Mouse (Mus musculus): ENCODE measurements around the gene Adam15. TPM values are rescaled to one million over a fixed set of nuclear protein-coding genes. Genes with fewer than 3 reads are reported as not detected.

The Adam15 gene
- total RNA-seq, 1 experiment, result 56.3 TPM

- H3K27ac ChIP-seq (ENCODE audit: insufficient read depth, low read depth, low read length, poor library complexity, severe bottlenecking), result no peak within 1 kb of the TSS
- TF ChIP-seq ZNF384 (IDR thresholded peaks at IDR 0.05; ENCODE audit: low read depth, low read length) (no peak), MAFK (IDR thresholded peaks at IDR 0.05; ENCODE audit: insufficient read depth, low read depth, low read length) (no peak), HCFC1 (IDR thresholded peaks at IDR 0.05; ENCODE audit: borderline replicate concordance, insufficient read depth, low read length) (no peak), CHD2 (IDR thresholded peaks at IDR 0.05; ENCODE audit: low read depth, low read length) (no peak), ZC3H11A (IDR thresholded peaks at IDR 0.05; ENCODE audit: borderline replicate concordance, low read depth, low read length) (no peak)
Observed at GRCm38 (mm10) chr3:89322514-89323165, 27.2 kb downstream of the Adam15 start, which contains the start of gene Efna3. Gene Efna3 (minus strand): TSS chr3:89322965.

DNA sequence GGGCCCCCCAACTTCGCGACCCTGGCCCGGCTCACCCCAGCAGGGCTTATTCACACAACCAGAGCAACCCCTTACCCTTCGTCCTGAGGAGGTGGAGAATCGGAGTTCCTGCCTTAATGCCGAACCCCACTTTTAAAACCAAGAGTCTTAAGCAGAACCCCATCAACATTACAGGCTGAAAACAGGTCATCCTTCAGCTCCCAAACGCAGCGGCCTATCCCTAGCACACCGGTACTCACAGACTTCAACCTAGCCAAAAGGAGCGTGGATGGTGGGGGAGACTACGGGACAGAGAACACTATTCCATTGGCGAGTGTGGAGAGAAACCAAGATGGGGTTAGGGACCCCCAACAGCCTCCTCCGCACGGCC is 27.7 kb downstream of the Adam15 start:
- TF ChIP-seq CHD2 (IDR thresholded peaks at IDR 0.05; ENCODE audit: low read depth, low read length) (no peak), HCFC1 (IDR thresholded peaks at IDR 0.05; ENCODE audit: borderline replicate concordance, insufficient read depth, low read length) (no peak), MAFK (IDR thresholded peaks at IDR 0.05; ENCODE audit: insufficient read depth, low read depth, low read length) (no peak), ZC3H11A (IDR thresholded peaks at IDR 0.05; ENCODE audit: borderline replicate concordance, low read depth, low read length) (no peak), ZNF384 (IDR thresholded peaks at IDR 0.05; ENCODE audit: low read depth, low read length) (no peak)
- in situ Hi-C loops (cut with MboI; ENCODE audit: low sequenced_read_pairs in 2 of 2, unreplicated experiment in 2 of 2), result no loop called here
- H3K36me3 ChIP-seq (ENCODE audit: control insufficient read depth, insufficient read depth, low read length, poor library complexity, severe bottlenecking), result no peaks in the 10 kb centered on the region
- peak overlapping the region; percentile 54 for H3K9ac ChIP-seq (ENCODE audit: insufficient read depth, low read depth, low read length, poor library complexity, severe bottlenecking)
- DNase-seq (ENCODE audit: low read depth, low spot score), result no peak
- H3K4me1 ChIP-seq (ENCODE audit: control insufficient read depth in 2 of 2, insufficient read depth in 2 of 2, low read length in 2 of 2, poor library complexity in 1 of 2), result peaks cover 0 to 16% of the 10 kb centered on the region in 2 experiments; a peak in 1 of 4 replicates
- H3K4me3 ChIP-seq (ENCODE audit: insufficient read depth in 1 of 2, low read depth in 1 of 2, low read length in 2 of 2, poor library complexity in 1 of 2, severe bottlenecking in 1 of 2), result peak overlapping the region; percentile 64 to 76
- H3K27ac ChIP-seq (ENCODE audit: insufficient read depth, low read depth, low read length, poor library complexity, severe bottlenecking), result no peak overlapping the region
- no peaks in the 10 kb centered on the region for H3K9me3 ChIP-seq (ENCODE audit: control insufficient read depth, insufficient read depth, low read depth, low read length)

More at GRCm38 (mm10) chr3:89322514-89323165, 27.2 kb downstream of the Adam15 start, which contains the start of gene Efna3:
- H3K4me3 ChIP-seq (ENCODE audit: insufficient read depth in 1 of 2, low read depth in 1 of 2, low read length in 2 of 2, poor library complexity in 1 of 2, severe bottlenecking in 1 of 2), result peak within 1 kb of the TSS; percentile 64 to 76
- no peaks in the 10 kb centered on the region for H3K36me3 ChIP-seq (ENCODE audit: control insufficient read depth, insufficient read depth, low read length, poor library complexity, severe bottlenecking)
- H3K9ac ChIP-seq (ENCODE audit: insufficient read depth, low read depth, low read length, poor library complexity, severe bottlenecking), result peak within 1 kb of the TSS; percentile 54
- H3K9me3 ChIP-seq (ENCODE audit: control insufficient read depth, insufficient read depth, low read depth, low read length), result no peaks in the 10 kb centered on the region
- DNase-seq (ENCODE audit: low read depth, low spot score), result no peak
- in situ Hi-C loops (cut with MboI; ENCODE audit: low sequenced_read_pairs in 2 of 2, unreplicated experiment in 2 of 2), result no loop called here
- H3K4me1 ChIP-seq (ENCODE audit: control insufficient read depth in 2 of 2, insufficient read depth in 2 of 2, low read length in 2 of 2, poor library complexity in 1 of 2), result peaks cover 0 to 15% of the 10 kb centered on the region in 2 experiments; a peak in 2 of 4 replicates

GRCm38 (mm10) chr3:89321183-89322130 is 28.3 kb downstream of the Adam15 start:
- no peak for DNase-seq (ENCODE audit: low read depth, low spot score)
- in situ Hi-C loops (cut with MboI; ENCODE audit: low sequenced_read_pairs in 2 of 2, unreplicated experiment in 2 of 2), result no loop called here
- no peaks in the 10 kb centered on the region for H3K36me3 ChIP-seq (ENCODE audit: control insufficient read depth, insufficient read depth, low read length, poor library complexity, severe bottlenecking)
- no peaks in the 10 kb centered on the region for H3K9me3 ChIP-seq (ENCODE audit: control insufficient read depth, insufficient read depth, low read depth, low read length)
- H3K27ac ChIP-seq (ENCODE audit: insufficient read depth, low read depth, low read length, poor library complexity, severe bottlenecking), result no peak overlapping the region
- H3K9ac ChIP-seq (ENCODE audit: insufficient read depth, low read depth, low read length, poor library complexity, severe bottlenecking), result peak overlapping the region; percentile 54
- H3K4me3 ChIP-seq (ENCODE audit: insufficient read depth in 1 of 2, low read depth in 1 of 2, low read length in 2 of 2, poor library complexity in 1 of 2, severe bottlenecking in 1 of 2), result peak overlapping the region; percentile 64 to 76
- peaks cover 0 to 15% of the 10 kb centered on the region in 2 experiments; a peak in 1 of 4 replicates for H3K4me1 ChIP-seq (ENCODE audit: control insufficient read depth in 2 of 2, insufficient read depth in 2 of 2, low read length in 2 of 2, poor library complexity in 1 of 2)
- TF ChIP-seq ZNF384 (IDR thresholded peaks at IDR 0.05; ENCODE audit: low read depth, low read length) (no peak), HCFC1 (IDR thresholded peaks at IDR 0.05; ENCODE audit: borderline replicate concordance, insufficient read depth, low read length) (no peak), CHD2 (IDR thresholded peaks at IDR 0.05; ENCODE audit: low read depth, low read length) (no peak), ZC3H11A (IDR thresholded peaks at IDR 0.05; ENCODE audit: borderline replicate concordance, low read depth, low read length) (no peak)

DNA sequence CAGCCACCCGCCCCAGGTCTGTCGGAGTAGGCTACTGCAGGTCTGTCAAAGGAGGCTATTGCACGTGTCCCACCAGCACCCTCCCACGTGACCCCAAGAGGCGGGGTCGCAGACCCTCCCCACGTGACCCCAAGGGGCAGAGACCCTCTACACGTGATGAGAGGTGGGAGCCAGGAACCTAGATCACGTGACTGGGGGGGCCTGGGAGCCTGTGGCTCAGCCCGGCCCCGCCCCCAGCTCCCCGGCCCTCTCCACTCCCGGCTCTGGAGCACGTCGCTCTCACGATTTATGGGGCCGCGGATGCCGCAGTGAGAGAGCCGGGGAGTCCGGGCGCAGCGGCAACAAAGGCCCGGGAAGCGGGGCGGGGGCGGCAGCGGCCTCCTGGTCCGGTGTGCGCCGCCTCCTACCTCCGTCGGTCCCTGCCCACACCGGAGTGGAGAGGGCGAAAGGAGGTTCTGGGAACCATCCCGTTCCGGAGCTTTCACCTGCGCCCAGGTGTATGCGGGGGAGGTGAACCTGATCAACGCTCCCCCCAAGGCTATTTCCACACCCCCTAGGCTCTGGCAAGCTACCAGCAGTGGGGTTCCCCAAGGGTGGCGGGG is 29.1 kb downstream of the Adam15 start:
- Histone ChIP-seq H3K9ac (ENCODE audit: insufficient read depth, low read depth, low read length, poor library complexity, severe bottlenecking) (peak overlapping the region; percentile 54), H3K4me1 (ENCODE audit: control insufficient read depth in 2 of 2, insufficient read depth in 2 of 2, low read length in 2 of 2, poor library complexity in 1 of 2) (peaks cover 0 to 19% of the 10 kb centered on the region in 2 experiments; a peak in 2 of 4 replicates), H3K36me3 (ENCODE audit: control insufficient read depth, insufficient read depth, low read length, poor library complexity, severe bottlenecking) (no peaks in the 10 kb centered on the region), H3K4me3 (ENCODE audit: insufficient read depth in 1 of 2, low read depth in 1 of 2, low read length in 2 of 2, poor library complexity in 1 of 2, severe bottlenecking in 1 of 2) (peak overlapping the region; percentile 64 to 76), H3K9me3 (ENCODE audit: control insufficient read depth, insufficient read depth, low read depth, low read length) (no peaks in the 10 kb centered on the region), H3K27ac (ENCODE audit: insufficient read depth, low read depth, low read length, poor library complexity, severe bottlenecking) (no peak overlapping the region)
- TF ChIP-seq CHD2 (IDR thresholded peaks at IDR 0.05; ENCODE audit: low read depth, low read length) (no peak), MAFK (IDR thresholded peaks at IDR 0.05; ENCODE audit: insufficient read depth, low read depth, low read length) (no peak), ZNF384 (IDR thresholded peaks at IDR 0.05; ENCODE audit: low read depth, low read length) (no peak), HCFC1 (IDR thresholded peaks at IDR 0.05; ENCODE audit: borderline replicate concordance, insufficient read depth, low read length) (no peak), ZC3H11A (IDR thresholded peaks at IDR 0.05; ENCODE audit: borderline replicate concordance, low read depth, low read length) (no peak)
- in situ Hi-C loops (cut with MboI; ENCODE audit: low sequenced_read_pairs in 2 of 2, unreplicated experiment in 2 of 2), result no loop called here
- no peak for DNase-seq (ENCODE audit: low read depth, low spot score)

Measured in ES-E14 (cell line).